17 mouse cellular contexts compared by ENCODE assay signal in the genomic region with DNA sequence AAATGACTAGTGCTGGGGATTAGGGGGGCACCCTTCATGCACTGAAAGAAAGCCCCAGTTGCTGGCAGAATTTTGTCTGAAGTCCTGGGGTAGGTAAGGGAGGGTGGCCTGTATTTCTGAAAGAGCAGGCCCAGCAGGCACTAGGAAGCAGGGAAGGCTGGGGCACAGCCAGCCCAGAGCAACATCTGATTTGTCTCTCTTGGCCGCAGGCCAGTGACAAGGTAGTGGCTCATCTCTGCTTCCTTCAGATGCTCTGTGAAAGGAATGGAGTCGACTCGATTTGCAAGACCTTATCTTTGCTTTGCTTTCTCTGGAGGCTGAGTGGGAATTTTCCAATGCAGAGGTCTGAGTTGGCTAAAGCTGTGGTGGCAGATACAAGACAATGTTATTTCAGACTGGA.
A peak's percentile ranks its signal among the peaks of the same experiment; 100 is the strongest.
DNase-seq lines count a peak whose midpoint lies in the region; ATAC-seq and TF ChIP-seq lines count a peak whose summit lies in the region.
"Had no signal": no experiment of that assay in that cellular context is flagged by ENCODE, and none has a peak within 500 bp of the region (broad histone marks: within the 10 kb centered on the region; RNA-seq: fewer than 3 reads in every experiment).

No protein-coding gene starts in this region.

- WGBS in heart, embryonic 12.5 days: 29% methylated on average over 3 of the region's 3 CpGs
- WGBS in midbrain, postnatal 0 days: 76% methylated on average over 3 of the region's 3 CpGs
- 81% methylated on average over 3 of the region's 3 CpGs for WGBS in midbrain, embryonic 13.5 days

- H3K27ac ChIP-seq in heart, embryonic 12.5 days (ENCODE audit: poor library complexity, severe bottlenecking): no peak overlapping the region
- no peak overlapping the region for H3K27ac ChIP-seq in midbrain, postnatal 0 days (ENCODE audit: low read depth, low read length)
- no peak overlapping the region for H3K27ac ChIP-seq in midbrain, embryonic 13.5 days
- H3K27ac ChIP-seq in gastrocnemius, adult 2 months: no peak overlapping the region
- H3K27ac ChIP-seq: forebrain, embryonic 10.5 days; hindbrain, embryonic 13.5 days; liver, embryonic 14.5 days; lung, embryonic 15.5 days; macrophage; neural tube, embryonic 13.5 days had no signal

- peaks cover 23% of the 10 kb centered on the region for H3K4me1 ChIP-seq in heart, embryonic 12.5 days (replicated peaks)
- no peaks in the 10 kb centered on the region for H3K4me1 ChIP-seq in midbrain, postnatal 0 days (ENCODE audit: insufficient read depth, low read length)
- H3K4me1 ChIP-seq in midbrain, embryonic 13.5 days (replicated peaks): no peaks in the 10 kb centered on the region
- H3K4me1 ChIP-seq: lung, embryonic 15.5 days; neural tube, embryonic 13.5 days had no signal

- peaks cover 6% of the 10 kb centered on the region; the same call in 1 of the 2 replicates for H3K9me3 ChIP-seq in heart, embryonic 12.5 days (replicated peaks)
- no peaks in the 10 kb centered on the region for H3K9me3 ChIP-seq in midbrain, postnatal 0 days (ENCODE audit: low read length)
- no peaks in the 10 kb centered on the region for H3K9me3 ChIP-seq in midbrain, embryonic 13.5 days
- H3K9me3 ChIP-seq: forebrain, embryonic 10.5 days; hindbrain, embryonic 13.5 days; lung, embryonic 15.5 days; neural tube, embryonic 13.5 days had no signal

- H3K27me3 ChIP-seq in heart, embryonic 12.5 days (replicated peaks): no peaks in the 10 kb centered on the region
- no peaks in the 10 kb centered on the region for H3K27me3 ChIP-seq in midbrain, postnatal 0 days (ENCODE audit: insufficient read depth, low read length)
- H3K27me3 ChIP-seq in midbrain, embryonic 13.5 days: no peaks in the 10 kb centered on the region
- H3K27me3 ChIP-seq: hindbrain, embryonic 13.5 days; lung, embryonic 15.5 days; neural tube, embryonic 13.5 days had no signal

- no peak for TF ChIP-seq CTCF in midbrain, postnatal 0 days (IDR thresholded peaks at IDR 0.05)
- TF ChIP-seq CTCF in gastrocnemius, adult 2 months (IDR thresholded peaks at IDR 0.05): no peak

- no peak overlapping the region for H3K4me3 ChIP-seq in heart, embryonic 12.5 days
- no peak overlapping the region for H3K4me3 ChIP-seq in midbrain, postnatal 0 days (ENCODE audit: low read depth, low read length)
- no peak overlapping the region for H3K4me3 ChIP-seq in midbrain, embryonic 13.5 days (replicated peaks)
- H3K4me3 ChIP-seq in gastrocnemius, adult 2 months: no peak overlapping the region
- H3K4me3 ChIP-seq: forebrain, embryonic 10.5 days; hindbrain, embryonic 13.5 days; lung, embryonic 15.5 days; neural tube, embryonic 13.5 days had no signal

- no peak overlapping the region for H3K9ac ChIP-seq in heart, embryonic 12.5 days
- H3K9ac ChIP-seq in midbrain, postnatal 0 days (replicated peaks; ENCODE audit: low read length, poor library complexity, severe bottlenecking): no peak overlapping the region
- H3K9ac ChIP-seq in midbrain, embryonic 13.5 days (replicated peaks): no peak overlapping the region
- H3K9ac ChIP-seq: forebrain, postnatal 0 days; hindbrain, embryonic 13.5 days; liver, embryonic 14.5 days; lung, embryonic 15.5 days; neural tube, embryonic 13.5 days had no signal

- intact Hi-C loops in heart, postnatal 14 days (cut with DNase I): no loop called here
- intact Hi-C loops in gastrocnemius, adult 2 months (cut with DNase I): no loop called here

- ATAC-seq in heart, embryonic 12.5 days (ENCODE audit: insufficient number of reproducible peaks, low FRiP score): 0 out of 2 replicates have a peak, but pooled peaks have one; percentile 48
- ATAC-seq in midbrain, postnatal 0 days (ENCODE audit: low FRiP score): no peak
- ATAC-seq in midbrain, embryonic 13.5 days: no peak
- ATAC-seq: forebrain, postnatal 0 days; intestine, embryonic 16.5 days had no signal

- H3K36me3 ChIP-seq in heart, embryonic 12.5 days: no peaks in the 10 kb centered on the region
- no peaks in the 10 kb centered on the region for H3K36me3 ChIP-seq in midbrain, postnatal 0 days (ENCODE audit: insufficient read depth, low read length)
- no peaks in the 10 kb centered on the region for H3K36me3 ChIP-seq in midbrain, embryonic 13.5 days
- H3K36me3 ChIP-seq: forebrain, embryonic 10.5 days; hindbrain, embryonic 13.5 days; lung, embryonic 15.5 days; neural tube, embryonic 13.5 days had no signal

- DNase-seq in adrenal gland, adult (ENCODE audit: inconsistent age in 2 of 2, low spot score in 1 of 2): peak; percentile 51 to 72
- no peak for DNase-seq in adrenal gland, postnatal 4 days (ENCODE audit: low spot score in 2 of 2)
- DNase-seq in heart, postnatal 14 days: no peak
- peak; percentile 26 for DNase-seq in midbrain, postnatal 0 days (ENCODE audit: low spot score)
- peak; percentile 58 to 65 for DNase-seq in adrenal gland, postnatal 36 days
- no peak for DNase-seq in gastrocnemius, adult 2 months
- DNase-seq: forebrain, postnatal 0 days had no signal

- H3K4me2 ChIP-seq in heart, embryonic 12.5 days: no peak overlapping the region
- H3K4me2 ChIP-seq in midbrain, postnatal 0 days (ENCODE audit: low read depth, low read length, poor library complexity, severe bottlenecking): no peak overlapping the region
- no peak overlapping the region for H3K4me2 ChIP-seq in midbrain, embryonic 13.5 days (replicated peaks)
- H3K4me2 ChIP-seq: hindbrain, embryonic 13.5 days; lung, embryonic 15.5 days; midbrain, embryonic 11.5 days; neural tube, embryonic 13.5 days had no signal

Comparison
In these comparisons a context has a peak if more than half of its experiments do, and no peak if none do; other contexts are left out.
1. DNase-seq: peak in adrenal gland, adult (2 of 2), midbrain, postnatal 0 days (single experiment) and adrenal gland, postnatal 36 days (2 of 2); none in adrenal gland, postnatal 4 days (0 of 2), heart, postnatal 14 days (0 of 2) and gastrocnemius, adult 2 months (single experiment).